Mouse (Mus musculus): ENCODE results near the gene T2.
"Not testable (repeated sequence)": the region's sequence is repeated elsewhere in the genome, so short reads cannot be mapped to it uniquely, and the experiment has no call there.

The T2 gene

GRCm38 (mm10) chr17:8367514-8368480 lies 12.0 kb downstream of the T2 start:
- no peak for DNase-seq

- DNase-seq: no peak
Observed at GRCm38 (mm10) chr17:8368570-8368969, 12.8 kb downstream of the T2 start.

GRCm38 (mm10) chr17:8369171-8369570 lies 13.4 kb downstream of the T2 start:
- DNase-seq: no peak

DNA sequence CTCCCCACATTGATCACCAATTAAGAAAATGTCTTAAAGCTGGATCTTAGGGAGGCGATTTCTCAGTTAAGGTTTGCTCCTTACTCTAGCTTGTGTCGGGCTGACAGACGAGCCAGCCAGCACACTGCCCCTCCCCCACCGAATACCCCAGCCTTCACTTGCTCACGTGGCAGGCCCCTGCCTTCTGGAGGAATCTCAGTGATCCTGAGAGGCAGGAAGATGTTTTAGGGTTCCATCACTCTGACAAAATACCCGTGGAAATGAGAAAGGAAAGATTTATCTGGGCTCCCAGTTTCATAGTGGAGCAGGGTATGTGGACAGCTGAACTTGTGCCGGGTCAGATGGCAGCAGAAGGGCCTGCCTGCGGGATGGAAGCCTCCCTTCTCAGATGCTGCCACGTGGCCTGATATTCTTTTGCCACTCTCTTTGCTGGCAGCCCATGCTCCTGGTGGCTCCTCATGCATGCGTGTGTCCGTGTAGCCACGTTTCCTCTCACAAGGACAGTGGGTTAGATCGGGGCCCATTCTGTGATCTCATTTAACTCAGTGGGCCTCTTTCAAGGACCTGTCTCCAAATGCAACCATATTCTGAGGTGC lies 14.9 kb downstream of the T2 start:
- DNase-seq: no peak

GRCm38 (mm10) chr17:8371834-8372233 lies 16.0 kb downstream of the T2 start:
- peak; percentile 69 for DNase-seq

GRCm38 (mm10) chr17:8372286-8373046 lies 16.7 kb downstream of the T2 start:
- DNase-seq: peak; percentile 86

DNA sequence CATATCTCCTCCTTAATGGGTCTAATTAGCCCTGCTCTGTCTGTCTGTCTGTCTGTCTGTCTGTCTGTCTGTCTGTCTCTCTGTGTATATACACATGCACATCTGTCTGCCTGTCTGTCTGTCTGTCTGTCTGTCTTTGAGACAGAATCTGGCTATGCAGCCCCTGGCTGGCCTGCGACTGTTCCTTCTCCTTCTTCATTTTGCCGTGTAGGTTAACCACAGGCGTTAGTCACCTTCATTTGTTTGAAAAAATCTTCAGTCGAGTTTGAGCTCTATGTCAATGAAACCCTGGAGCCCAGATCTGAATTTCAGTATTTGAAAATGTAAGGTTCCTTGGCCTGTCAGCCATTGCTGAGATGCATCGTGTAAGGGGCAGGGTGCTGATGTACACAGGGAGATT lies 21.5 kb downstream of the T2 start:
- no peak for DNase-seq

- DNase-seq: no peak
Observed at GRCm38 (mm10) chr17:8385441-8385840, 29.6 kb downstream of the T2 start.

GRCm38 (mm10) chr17:8388463-8388862 lies 32.7 kb downstream of the T2 start:
- peak; percentile 28 for DNase-seq

- no peak for DNase-seq
Observed at GRCm38 (mm10) chr17:8388990-8389789, 33.4 kb downstream of the T2 start.

GRCm38 (mm10) chr17:8389790-8390095 lies 34.0 kb downstream of the T2 start:
- DNase-seq: no peak

DNA sequence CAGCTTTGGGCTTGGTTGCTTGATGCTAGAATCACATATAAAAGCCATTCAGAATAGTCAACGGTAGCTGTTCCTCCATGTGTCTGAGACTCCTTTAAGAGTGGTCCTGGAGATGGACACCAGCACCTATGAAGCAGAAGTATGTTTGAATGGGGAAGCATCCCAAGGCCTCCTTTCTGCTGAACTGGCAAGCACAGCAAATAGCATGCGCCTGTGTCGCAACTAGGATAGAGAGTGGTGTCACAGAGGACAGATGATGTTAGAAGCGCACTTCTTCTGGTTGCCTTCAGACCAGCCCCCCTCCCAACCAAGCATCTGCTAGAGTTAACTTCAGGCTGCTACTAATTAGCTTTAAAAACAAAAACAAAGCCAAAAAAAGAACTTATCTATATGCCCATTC lies 34.7 kb downstream of the T2 start:
- DNase-seq: no peak

DNA sequence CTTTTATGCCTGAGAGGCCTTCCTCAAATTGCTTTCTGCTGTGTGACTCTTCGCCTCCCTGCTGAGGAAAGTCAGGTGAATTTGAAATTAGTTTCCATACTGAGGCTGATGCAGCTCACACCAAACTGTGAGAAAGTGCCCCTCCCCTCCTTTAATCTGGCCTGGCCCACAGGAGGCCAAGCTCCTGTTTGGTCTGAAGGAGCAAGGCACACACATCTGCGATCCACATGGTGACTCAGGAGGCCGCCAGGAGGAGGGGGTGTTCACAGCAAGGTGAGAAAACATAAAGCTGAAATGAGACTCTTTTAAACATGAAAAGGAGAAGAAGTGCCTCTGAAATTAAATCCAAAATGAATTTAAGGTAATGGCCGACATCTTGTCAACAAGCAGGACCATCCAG lies 40.6 kb downstream of the T2 start:
- no peak for DNase-seq

DNA sequence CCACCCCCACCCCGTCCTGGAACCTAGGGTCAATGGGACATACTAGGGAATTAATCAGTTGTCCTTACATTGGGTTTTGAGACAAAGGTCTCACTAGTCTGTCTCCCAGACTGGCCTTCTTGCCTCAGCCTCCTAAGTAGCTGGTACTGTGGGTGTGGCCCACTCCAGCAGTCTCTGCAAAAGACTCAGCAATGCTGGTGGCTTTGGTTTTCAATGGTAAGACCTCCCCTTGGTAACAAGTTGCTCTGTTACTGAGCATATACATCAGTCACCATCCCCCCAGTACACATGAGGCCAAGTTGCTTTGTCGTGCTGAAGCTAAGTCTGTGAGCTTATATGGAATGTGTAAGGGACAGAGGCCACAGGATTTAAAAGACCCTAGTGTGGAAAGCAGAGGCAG lies 42.2 kb downstream of the T2 start:
- DNase-seq: no peak

- DNase-seq: peak; percentile 4
Observed at GRCm38 (mm10) chr17:8403932-8404331, 48.1 kb downstream of the T2 start.

DNA sequence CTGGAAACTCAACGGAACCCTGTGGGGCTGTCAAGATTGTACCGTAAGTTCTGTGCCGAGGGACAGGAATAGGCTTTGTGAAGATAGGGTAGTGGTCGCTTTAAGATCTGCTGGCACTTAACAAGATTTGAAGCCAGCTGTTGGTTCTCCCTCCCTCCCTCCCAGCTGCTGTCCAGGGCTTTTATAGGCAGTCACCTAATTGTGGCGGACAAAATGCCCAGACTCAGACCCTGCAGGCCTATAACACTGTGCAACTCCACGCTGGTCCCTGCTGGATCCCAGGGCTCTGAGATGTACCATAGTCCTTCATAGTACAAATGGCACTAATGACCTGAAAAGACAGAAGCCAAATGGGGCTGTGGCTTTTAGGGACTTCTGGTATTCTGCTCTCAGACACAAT lies 50.5 kb downstream of the T2 start:
- no peak for DNase-seq

DNA sequence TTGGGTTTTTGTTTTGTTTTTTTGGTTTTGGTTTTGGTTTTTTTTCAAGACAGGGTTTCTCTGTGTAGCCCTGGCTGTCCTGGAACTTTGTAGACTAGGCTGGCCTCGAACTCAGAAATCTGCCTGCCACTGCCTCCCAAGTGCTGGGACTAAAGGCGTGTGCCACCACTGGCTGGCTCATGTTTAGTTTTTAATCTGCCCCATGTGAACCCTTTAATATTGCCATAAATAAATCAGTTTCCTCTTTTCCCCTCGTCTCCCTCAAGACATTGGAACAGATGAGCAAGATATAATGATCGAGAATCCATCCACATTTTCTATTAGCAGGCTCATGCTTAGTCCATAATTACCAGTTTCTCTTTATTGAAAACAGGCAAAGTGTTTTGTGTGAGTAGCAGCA lies 52.2 kb downstream of the T2 start:
- not testable (repeated sequence) for DNase-seq

DNA sequence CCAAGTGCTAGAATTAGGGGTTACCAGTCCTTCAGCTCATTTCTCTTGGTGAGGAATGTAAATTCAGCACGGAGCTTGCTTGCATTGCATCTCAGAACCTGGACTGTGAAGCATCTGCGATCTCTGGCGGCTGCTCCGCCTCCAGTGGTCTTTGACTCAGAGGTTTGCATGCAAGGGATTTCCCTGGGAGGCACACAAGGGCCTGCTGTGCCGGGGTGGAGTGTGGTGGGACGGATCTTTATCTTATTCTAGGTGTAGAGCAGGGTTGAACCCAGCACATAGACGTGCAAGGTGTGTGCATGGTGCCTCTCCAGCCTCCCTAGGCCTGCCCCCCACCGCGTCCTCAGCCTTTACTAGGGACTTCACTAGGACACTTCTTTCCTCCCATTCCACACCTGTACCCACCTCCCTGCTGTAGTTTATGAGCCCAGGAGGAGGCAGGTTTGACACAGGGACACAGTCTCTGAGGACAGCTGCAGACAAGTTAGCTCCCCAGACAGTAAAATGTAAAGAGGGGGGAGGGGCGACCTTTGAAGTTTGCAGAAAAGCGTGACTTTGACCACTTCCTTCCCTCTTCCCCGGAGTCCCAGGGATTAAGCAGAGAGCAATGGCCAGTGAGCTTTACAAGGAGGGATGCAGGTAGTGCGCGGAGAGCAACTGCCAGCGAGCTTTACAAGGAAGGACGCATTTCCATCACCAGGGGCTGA lies 53.0 kb downstream of the T2 start:
- no peak for DNase-seq

GRCm38 (mm10) chr17:8410330-8410729 lies 54.5 kb downstream of the T2 start:
- no peak for DNase-seq

- no peak for DNase-seq
Observed at GRCm38 (mm10) chr17:8413656-8414055, 57.9 kb downstream of the T2 start.

GRCm38 (mm10) chr17:8415533-8415932 lies 59.7 kb downstream of the T2 start:
- no peak for DNase-seq

GRCm38 (mm10) chr17:8416865-8417264 lies 61.1 kb downstream of the T2 start:
- no peak for DNase-seq
